ENCODE assay signal across 8 mouse cellular contexts in genomic region chr10:122678541-122679436, GRCm38 (mm10). TPM values are rescaled to one million over a fixed set of nuclear protein-coding genes. Genes with fewer than 3 reads are reported as not detected.
A peak's percentile ranks its signal among the peaks of the same experiment; 100 is the strongest.
DNase-seq lines count a peak whose midpoint lies in the region; ATAC-seq and TF ChIP-seq lines count a peak whose summit lies in the region.

Gene Ppm1h, plus strand, starts transcription at chr10:122678762.

- no peak for TF ChIP-seq POLR2A in testis, adult 2 months (IDR thresholded peaks at IDR 0.05; ENCODE audit: control insufficient read depth, low read depth, low read length)

- intact Hi-C loops in heart, postnatal 14 days (cut with DNase I) = loop anchor here (2.0 to 10.0 kb wide), 3 partner anchors 114 to 326 kb away; no protein-coding TSS in a partner anchor

- peak within 1 kb of the TSS; percentile 72 for H3K27ac ChIP-seq in brown adipose tissue, adult 24 weeks (replicated peaks; ENCODE audit: low read depth, low read length)
- peak within 1 kb of the TSS; percentile 72 for H3K27ac ChIP-seq in forebrain, embryonic 15.5 days (replicated peaks)
- H3K27ac ChIP-seq in liver, postnatal 0 days (ENCODE audit: low read depth) = peak within 1 kb of the TSS; percentile 78
- H3K27ac ChIP-seq in neural tube, embryonic 13.5 days (replicated peaks) = peak within 1 kb of the TSS; percentile 94
- H3K27ac ChIP-seq in testis, adult 2 months (ENCODE audit: control insufficient read depth, insufficient read depth, low read depth, low read length) = no peak within 1 kb of the TSS

- peak within 1 kb of the TSS; percentile 86 for H3K9ac ChIP-seq in forebrain, embryonic 15.5 days (replicated peaks)
- H3K9ac ChIP-seq in liver, postnatal 0 days (replicated peaks) = peak within 1 kb of the TSS; percentile 63
- H3K9ac ChIP-seq in neural tube, embryonic 13.5 days = peak within 1 kb of the TSS; percentile 90

- ATAC-seq in forebrain, embryonic 15.5 days (replicated peaks) = peak; percentile 88
- ATAC-seq in liver, postnatal 0 days = peak; percentile 81
- peak; percentile 86 for ATAC-seq in neural tube, embryonic 13.5 days (ENCODE audit: low read depth)

- peak within 1 kb of the TSS; percentile 98 for H3K4me2 ChIP-seq in forebrain, embryonic 15.5 days (replicated peaks)
- H3K4me2 ChIP-seq in liver, postnatal 0 days (ENCODE audit: low read depth, low read length) = peak within 1 kb of the TSS; percentile 89
- peak within 1 kb of the TSS; percentile 93 for H3K4me2 ChIP-seq in neural tube, embryonic 13.5 days

- H3K9me3 ChIP-seq in forebrain, embryonic 15.5 days = no peaks in the 10 kb centered on the region
- H3K9me3 ChIP-seq in liver, postnatal 0 days (ENCODE audit: low read length) = no peaks in the 10 kb centered on the region
- no peaks in the 10 kb centered on the region for H3K9me3 ChIP-seq in neural tube, embryonic 13.5 days

- no peaks in the 10 kb centered on the region for H3K27me3 ChIP-seq in forebrain, embryonic 15.5 days
- peaks cover 12% of the 10 kb centered on the region; the same call in 1 of the 2 replicates for H3K27me3 ChIP-seq in liver, postnatal 0 days (ENCODE audit: insufficient read depth, low read length)
- H3K27me3 ChIP-seq in neural tube, embryonic 13.5 days = 0 out of 2 replicates have a peak, but pooled peaks cover 5% of the 10 kb centered on the region
- H3K27me3 ChIP-seq in testis, adult 2 months (ENCODE audit: control insufficient read depth, insufficient read depth, low read length) = peaks cover 5% of the 10 kb centered on the region; the same call in 1 of the 2 replicates

- peak; percentile 86 for DNase-seq in CD4-positive helper T cell, adult 2 months (ENCODE audit: low read depth, low spot score)
- peak; percentile 72 to 74 for DNase-seq in heart, postnatal 14 days
- peak; percentile 38 for DNase-seq in large intestine, adult 2 months (ENCODE audit: low read depth, low spot score)
- peak; percentile 75 for DNase-seq in liver, postnatal 0 days

- TF ChIP-seq CTCF in liver, postnatal 0 days (IDR thresholded peaks at IDR 0.05; ENCODE audit: low read depth) = peak; percentile 53
- peak; percentile 33; the same call in 1 of the 2 replicates for TF ChIP-seq CTCF in testis, adult 2 months (IDR thresholded peaks at IDR 0.05; ENCODE audit: control insufficient read depth, insufficient read depth, insufficient replicate concordance, low read depth, low read length)

- H3K4me3 ChIP-seq in brown adipose tissue, adult 24 weeks (ENCODE audit: insufficient read depth, low read depth, low read length) = peak within 1 kb of the TSS; percentile 97
- peak within 1 kb of the TSS; percentile 85 for H3K4me3 ChIP-seq in forebrain, embryonic 15.5 days
- H3K4me3 ChIP-seq in liver, postnatal 0 days (ENCODE audit: low read depth, low read length) = peak within 1 kb of the TSS; percentile 74
- peak within 1 kb of the TSS; percentile 84 for H3K4me3 ChIP-seq in neural tube, embryonic 13.5 days
- H3K4me3 ChIP-seq in testis, adult 2 months (ENCODE audit: control insufficient read depth, low read depth, low read length) = peak within 1 kb of the TSS; percentile 84

- TF ChIP-seq EP300 in liver, postnatal 0 days (IDR thresholded peaks at IDR 0.05; ENCODE audit: low read depth) = no peak

- under 1% methylated on average over 92 of the region's 94 CpGs for WGBS in forebrain, embryonic 15.5 days
- whole genome bisulfite sequencing in large intestine, adult 2 months = 1% methylated on average over 89 of the region's 94 CpGs
- WGBS in liver, postnatal 0 days (ENCODE audit: insufficient replicate concordance) = 1% methylated on average over 65 of the region's 94 CpGs
- under 1% methylated on average over 85 of the region's 94 CpGs for whole genome bisulfite sequencing in neural tube, embryonic 13.5 days

- no peaks in the 10 kb centered on the region; the same call in 1 of the 2 replicates for H3K4me1 ChIP-seq in brown adipose tissue, adult 24 weeks (ENCODE audit: control insufficient read depth, insufficient read depth, insufficient read length, low read length)
- peaks cover 20% of the 10 kb centered on the region for H3K4me1 ChIP-seq in forebrain, embryonic 15.5 days
- peaks cover 8% of the 10 kb centered on the region; the same call in 1 of the 2 replicates for H3K4me1 ChIP-seq in liver, postnatal 0 days (ENCODE audit: insufficient read depth)
- peaks cover 22% of the 10 kb centered on the region for H3K4me1 ChIP-seq in neural tube, embryonic 13.5 days (replicated peaks)
- peaks cover 22% of the 10 kb centered on the region for H3K4me1 ChIP-seq in testis, adult 2 months (ENCODE audit: control insufficient read depth, insufficient read depth, low read length)

- no peaks in the 10 kb centered on the region for H3K36me3 ChIP-seq in forebrain, embryonic 15.5 days
- no peaks in the 10 kb centered on the region for H3K36me3 ChIP-seq in liver, postnatal 0 days (replicated peaks; ENCODE audit: insufficient read depth, low read length)
- no peaks in the 10 kb centered on the region for H3K36me3 ChIP-seq in neural tube, embryonic 13.5 days
- H3K36me3 ChIP-seq in testis, adult 2 months (ENCODE audit: control insufficient read depth, insufficient read depth, low read length) = no peaks in the 10 kb centered on the region

RNA-seq across cellular contexts. Expression of gene Ppm1h, which starts in this region (rescaled TPM):
- 0.67 and 2.4 TPM in 2 replicates for polyA plus RNA-seq in brown adipose tissue, adult 24 weeks (2012; ENCODE audit: insufficient read depth, insufficient read length, missing spikeins)
- 10.0 and 10.7 TPM in 2 replicates for polyA plus RNA-seq in forebrain, embryonic 15.5 days (2015; fragmentation: Nextera tagmentation; extraction: Ambion mirVana)
- 1 to 10 TPM; 8.3 to 9.5 TPM for total RNA-seq in heart, postnatal 14 days (2021)
- 10.4 and 14.2 TPM in 2 replicates for polyA plus RNA-seq in large intestine, adult 2 months (2012; rRNA removed)
- 3.1 and 3.9 TPM in 2 replicates for polyA plus RNA-seq in liver, postnatal 0 days (2015; fragmentation: Nextera tagmentation; extraction: Ambion mirVana)
- polyA plus RNA-seq in neural tube, embryonic 13.5 days (2015; fragmentation: Nextera tagmentation; extraction: Ambion mirVana) = 29.7 and 33.4 TPM in 2 replicates
- 12.5 and 13.5 TPM in 2 replicates for polyA plus RNA-seq in testis, adult 2 months (2012; rRNA removed)
